Mouse (Mus musculus) G1E (cell line): ENCODE data around the gene Sidt1.

ENCODE experiments used
- CTCF ChIP-seq: IDR thresholded peaks from 2 replicates; pipeline ENCODE4 v1.5.1; 2012; ENCODE audit warnings: low read depth, low read length, inconsistent platforms, mixed read lengths
- GATA1 ChIP-seq: IDR thresholded peaks from 2 replicates; pipeline ENCODE4 v1.6.1; 2012; ENCODE audit warnings: borderline replicate concordance, low read length, inconsistent platforms, mixed read lengths
- GATA2 ChIP-seq: IDR thresholded peaks from 2 replicates; pipeline ENCODE4 v1.6.1; 2012; ENCODE audit warnings: low read depth, low read length, inconsistent platforms, borderline replicate concordance
- POLR2AphosphoS5 ChIP-seq: IDR thresholded peaks from 2 replicates; pipeline ENCODE4 v1.6.1; 2012; ENCODE audit warnings: low read depth, low read length, inconsistent platforms; ENCODE audit not compliant: insufficient replicate concordance
- TAL1 ChIP-seq: conservative IDR thresholded peaks from 2 replicates; pipeline ENCODE4 v1.6.1; 2012; ENCODE audit warnings: low read depth, low read length, inconsistent platforms, mixed read lengths

DNA sequence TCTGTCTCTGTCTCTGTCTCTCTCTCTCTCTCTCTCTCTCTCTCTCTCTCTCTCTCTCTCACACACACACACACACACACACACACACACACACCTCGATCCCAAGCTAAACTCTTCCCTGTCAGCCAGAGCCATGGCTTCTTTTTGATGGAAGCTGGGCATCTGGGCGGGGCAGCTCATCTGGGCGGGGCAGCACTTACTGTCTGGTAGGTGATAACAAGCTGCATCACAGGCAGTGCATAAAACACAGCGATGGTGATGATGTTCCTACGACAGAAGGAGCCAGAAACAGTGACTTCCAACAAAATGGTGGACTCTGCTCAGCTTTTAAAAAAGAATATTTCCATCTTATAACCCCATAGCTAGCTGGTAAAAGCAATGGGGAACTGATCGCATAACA is 67.4 kb downstream of the Sidt1 start:
- no peak for TF ChIP-seq CTCF
- TF ChIP-seq GATA1, result no peak
- no peak for TF ChIP-seq GATA2
- TF ChIP-seq TAL1, result no peak
- no peak for TF ChIP-seq POLR2AphosphoS5
